Mouse (Mus musculus) layer of hippocampus, postnatal 25 days (tissue): ENCODE data around the gene Ascl2. TPM values are rescaled to one million over a fixed set of nuclear protein-coding genes. Genes with fewer than 3 reads are reported as not detected.

Source experiments
- DNase-seq, 2 experiments: peaks; one replicate each; pipeline ENCODE4 v3.0.0; 2022; ENCODE audit warnings: mixed read lengths in 2 of 2, low spot score in 1 of 2; ENCODE audit errors: extremely low spot score in 1 of 2
- total RNA-seq, 2 experiments: library from RNA; stranded (reverse); gene quantifications; 2 replicates each; pipeline ENCODE4 v1.2.3; 2021

Gene Ascl2
- under 1 TPM; 0.22 to 0.31 TPM for total RNA-seq

- no peak for DNase-seq
These were observed at the start of gene Ascl2 for GRCm38 (mm10) chr7:142968809-142969511. TSS of gene Ascl2 (minus strand) at chr7:142969264.

GRCm38 (mm10) chr7:143017181-143017580 is 48.1 kb upstream of the Ascl2 start:
- no peak for DNase-seq

GRCm38 (mm10) chr7:143016424-143017142 is 47.5 kb upstream of the Ascl2 start:
- DNase-seq: no peak

GRCm38 (mm10) chr7:143015755-143016423 is 46.8 kb upstream of the Ascl2 start:
- DNase-seq: peak in 1 of 2 experiments; percentile 23

- DNase-seq: no peak
These were observed 46.0 kb upstream of the Ascl2 start for GRCm38 (mm10) chr7:143014862-143015659.

- DNase-seq: no peak
These were observed 44.5 kb upstream of the Ascl2 start for GRCm38 (mm10) chr7:143013420-143014178.

- no peak for DNase-seq
These were observed 43.3 kb upstream of the Ascl2 start for GRCm38 (mm10) chr7:143012230-143012875.

GRCm38 (mm10) chr7:143011226-143011625 is 42.2 kb upstream of the Ascl2 start:
- no peak for DNase-seq

- no peak for DNase-seq
These were observed 40.9 kb upstream of the Ascl2 start for GRCm38 (mm10) chr7:143009996-143010395.

- no peak for DNase-seq
These were observed 40.1 kb upstream of the Ascl2 start for GRCm38 (mm10) chr7:143008996-143009665.

GRCm38 (mm10) chr7:143008370-143008926 is 39.4 kb upstream of the Ascl2 start:
- DNase-seq: no peak

GRCm38 (mm10) chr7:143007599-143008369 is 38.7 kb upstream of the Ascl2 start:
- DNase-seq: peak; percentile 95 to 99

- no peak for DNase-seq
These were observed 37.9 kb upstream of the Ascl2 start for GRCm38 (mm10) chr7:143006756-143007598.

- no peak for DNase-seq
These were observed 37.2 kb upstream of the Ascl2 start for GRCm38 (mm10) chr7:143006097-143006755.

- DNase-seq: no peak
These were observed 36.5 kb upstream of the Ascl2 start for GRCm38 (mm10) chr7:143005344-143006096.
